Mouse (Mus musculus) hindbrain, embryonic 15.5 days (tissue): ENCODE data around the gene Rag2. TPM values are rescaled to one million over a fixed set of nuclear protein-coding genes. Genes with fewer than 3 reads are reported as not detected.
A peak's percentile ranks its signal among the peaks of the same experiment; 100 is the strongest.

Experiments used
- ATAC-seq: fragments of 200-750 bp; cut with Nextera tagmentation; 2 replicates; pipeline ENCODE4 v1.8.0; 2017; ENCODE audit warnings: low read depth, moderate number of reproducible peaks, moderate TSS enrichment; ENCODE audit not compliant: low FRiP score
- H3K27ac ChIP-seq: fragments of 300-500 bp; sonication (generic); replicated peaks from 2 replicates; pipeline ENCODE4 v1.5.1; 2015; ENCODE audit warnings: mild to moderate bottlenecking, inconsistent platforms
- H3K27me3 ChIP-seq: fragments of 300-500 bp; sonication (generic); 2 replicates; pipeline ENCODE4 v1.6.1; 2015; ENCODE audit warnings: control low read depth, inconsistent platforms
- H3K36me3 ChIP-seq: fragments of 300-500 bp; sonication (generic); 2 replicates; pipeline ENCODE4 v1.6.1; 2015; ENCODE audit warnings: control low read depth, inconsistent platforms
- H3K4me1 ChIP-seq: fragments of 300-500 bp; sonication (generic); replicated peaks from 2 replicates; pipeline ENCODE4 v1.6.1; 2015; ENCODE audit warnings: control low read depth, inconsistent platforms
- H3K4me2 ChIP-seq: fragments of 300-500 bp; sonication (generic); 2 replicates; pipeline ENCODE4 v1.6.1; 2015; ENCODE audit warnings: moderate library complexity, mild to moderate bottlenecking, inconsistent platforms
- H3K4me3 ChIP-seq: fragments of 300-500 bp; sonication (generic); 2 replicates; pipeline ENCODE4 v1.5.1; 2015; ENCODE audit warnings: mild to moderate bottlenecking, inconsistent platforms
- H3K9ac ChIP-seq: fragments of 300-500 bp; sonication (generic); 2 replicates; pipeline ENCODE4 v1.6.1; 2015; ENCODE audit warnings: inconsistent platforms
- H3K9me3 ChIP-seq: fragments of 300-500 bp; sonication (generic); 2 replicates; pipeline ENCODE4 v1.6.1; 2016; ENCODE audit warnings: control low read depth, inconsistent platforms
- WGBS: fragments of 180-500 bp; shearing (Covaris S2); methylation state at CpG from one replicate; pipeline ENCODE4 v1.1.7; 2015; 5-methylcytosine and 5-hydroxymethylcytosine counted together
- polyA plus RNA-seq: library from polyadenylated mRNA; unstranded; fragments of >200 nt; fragmentation: Nextera tagmentation; extraction: Ambion mirVana; gene quantifications from 2 replicates; pipeline ENCODE4 v1.2.1, GENCODE M21; 2015

Gene Rag2
- not detected in 2 replicates for polyA plus RNA-seq

- ATAC-seq: no peak
- Histone ChIP-seq H3K27me3 (no peaks in the 10 kb centered on the region), H3K27ac (no peak within 1 kb of the TSS), H3K4me2 (no peak within 1 kb of the TSS), H3K4me1 (peaks cover 13% of the 10 kb centered on the region), H3K9me3 (no peaks in the 10 kb centered on the region), H3K9ac (no peak within 1 kb of the TSS), H3K4me3 (no peak within 1 kb of the TSS), H3K36me3 (no peaks in the 10 kb centered on the region)
- 64% methylated on average over 4 of the region's 4 CpGs for WGBS
Observed at GRCm38 (mm10) chr2:101624526-101624925, at the start of gene Rag2. TSS of gene Rag2 (plus strand) at chr2:101624718.

- no peak for ATAC-seq
- no peak overlapping the region for H3K27ac ChIP-seq
- H3K27me3 ChIP-seq: no peaks in the 10 kb centered on the region
- H3K4me2 ChIP-seq: no peak overlapping the region
- H3K9ac ChIP-seq: no peak overlapping the region
- WGBS: 88% methylated on average over 4 of the region's 4 CpGs
- H3K4me3 ChIP-seq: no peak overlapping the region
- no peaks in the 10 kb centered on the region for H3K4me1 ChIP-seq
- H3K36me3 ChIP-seq: no peaks in the 10 kb centered on the region
- H3K9me3 ChIP-seq: no peaks in the 10 kb centered on the region
Observed at GRCm38 (mm10) chr2:101577243-101577642, 47.3 kb upstream of the Rag2 start.

GRCm38 (mm10) chr2:101580027-101580426 is 44.5 kb upstream of the Rag2 start:
- 91% methylated on average over 2 of the region's 2 CpGs for WGBS

GRCm38 (mm10) chr2:101580428-101580827 is 44.1 kb upstream of the Rag2 start:
- no peak overlapping the region for H3K9ac ChIP-seq
- no peaks in the 10 kb centered on the region for H3K4me1 ChIP-seq
- ATAC-seq: no peak
- H3K36me3 ChIP-seq: no peaks in the 10 kb centered on the region
- no peak overlapping the region for H3K27ac ChIP-seq
- 44% methylated on average over 1 of the region's 1 CpGs for WGBS
- no peaks in the 10 kb centered on the region for H3K9me3 ChIP-seq
- H3K27me3 ChIP-seq: no peaks in the 10 kb centered on the region
- H3K4me3 ChIP-seq: no peak overlapping the region
- no peak overlapping the region for H3K4me2 ChIP-seq

More at GRCm38 (mm10) chr2:101580027-101580426, 44.5 kb upstream of the Rag2 start:
- H3K4me2 ChIP-seq: no peak overlapping the region
- no peaks in the 10 kb centered on the region for H3K4me1 ChIP-seq
- no peak for ATAC-seq
- no peaks in the 10 kb centered on the region for H3K27me3 ChIP-seq
- H3K27ac ChIP-seq: no peak overlapping the region
- no peaks in the 10 kb centered on the region for H3K9me3 ChIP-seq
- no peak overlapping the region for H3K9ac ChIP-seq
- no peak overlapping the region for H3K4me3 ChIP-seq
- H3K36me3 ChIP-seq: no peaks in the 10 kb centered on the region

- H3K4me3 ChIP-seq: no peak overlapping the region
- H3K27me3 ChIP-seq: no peaks in the 10 kb centered on the region
- H3K36me3 ChIP-seq: no peaks in the 10 kb centered on the region
- no peak overlapping the region for H3K27ac ChIP-seq
- no peak overlapping the region for H3K4me2 ChIP-seq
- WGBS: 86% methylated on average over 3 of the region's 3 CpGs
- no peak overlapping the region for H3K9ac ChIP-seq
- no peak for ATAC-seq
- no peaks in the 10 kb centered on the region for H3K9me3 ChIP-seq
- no peaks in the 10 kb centered on the region for H3K4me1 ChIP-seq
Observed at GRCm38 (mm10) chr2:101580977-101581376, 43.5 kb upstream of the Rag2 start.

- no peak for ATAC-seq
- Histone ChIP-seq H3K4me2 (no peak overlapping the region), H3K27ac (no peak overlapping the region), H3K9me3 (no peaks in the 10 kb centered on the region), H3K36me3 (no peaks in the 10 kb centered on the region), H3K4me1 (no peaks in the 10 kb centered on the region), H3K27me3 (no peaks in the 10 kb centered on the region), H3K9ac (no peak overlapping the region), H3K4me3 (no peak overlapping the region)
- 88% methylated on average over 3 of the region's 3 CpGs for WGBS
Observed at GRCm38 (mm10) chr2:101581418-101581817, 43.1 kb upstream of the Rag2 start.

- H3K9me3 ChIP-seq: no peaks in the 10 kb centered on the region
- H3K36me3 ChIP-seq: no peaks in the 10 kb centered on the region
- H3K9ac ChIP-seq: no peak overlapping the region
- H3K4me1 ChIP-seq: peaks cover 26% of the 10 kb centered on the region
- no peak overlapping the region for H3K27ac ChIP-seq
- WGBS: 51% methylated on average over 8 of the region's 8 CpGs
- H3K27me3 ChIP-seq: no peaks in the 10 kb centered on the region
- ATAC-seq: no peak
- H3K4me3 ChIP-seq: no peak overlapping the region
- H3K4me2 ChIP-seq: no peak overlapping the region
Observed at GRCm38 (mm10) chr2:101591356-101591755, 33.2 kb upstream of the Rag2 start.

GRCm38 (mm10) chr2:101592023-101592841 is 32.3 kb upstream of the Rag2 start:
- Histone ChIP-seq H3K36me3 (no peaks in the 10 kb centered on the region), H3K4me1 (peaks cover 26% of the 10 kb centered on the region), H3K9me3 (no peaks in the 10 kb centered on the region), H3K4me2 (no peak overlapping the region), H3K27me3 (no peaks in the 10 kb centered on the region), H3K4me3 (no peak overlapping the region), H3K27ac (peak overlapping the region; percentile 66), H3K9ac (no peak overlapping the region)
- WGBS: 25% methylated on average over 10 of the region's 10 CpGs
- ATAC-seq: peak; percentile 63

GRCm38 (mm10) chr2:101592886-101593285 is 31.6 kb upstream of the Rag2 start:
- peaks cover 30% of the 10 kb centered on the region for H3K4me1 ChIP-seq
- ATAC-seq: peak; percentile 45
- no peak overlapping the region for H3K9ac ChIP-seq
- no peak overlapping the region for H3K4me3 ChIP-seq
- WGBS: 42% methylated on average over 8 of the region's 8 CpGs
- H3K36me3 ChIP-seq: no peaks in the 10 kb centered on the region
- no peak overlapping the region for H3K4me2 ChIP-seq
- H3K9me3 ChIP-seq: no peaks in the 10 kb centered on the region
- H3K27me3 ChIP-seq: no peaks in the 10 kb centered on the region
- peak overlapping the region; percentile 66; the same call in 1 of the 2 replicates for H3K27ac ChIP-seq

- Histone ChIP-seq H3K27ac (no peak overlapping the region), H3K4me2 (no peak overlapping the region), H3K4me1 (peaks cover 42% of the 10 kb centered on the region), H3K9me3 (no peaks in the 10 kb centered on the region), H3K27me3 (no peaks in the 10 kb centered on the region), H3K36me3 (no peaks in the 10 kb centered on the region), H3K9ac (no peak overlapping the region), H3K4me3 (no peak overlapping the region)
- WGBS: 78% methylated on average over 5 of the region's 5 CpGs
- ATAC-seq: no peak
Observed at GRCm38 (mm10) chr2:101594681-101595080, 29.8 kb upstream of the Rag2 start.

GRCm38 (mm10) chr2:101597186-101597585 is 27.3 kb upstream of the Rag2 start:
- H3K27me3 ChIP-seq: no peaks in the 10 kb centered on the region
- no peak overlapping the region for H3K27ac ChIP-seq
- no peak overlapping the region for H3K4me2 ChIP-seq
- no peak for ATAC-seq
- H3K4me1 ChIP-seq: peaks cover 38% of the 10 kb centered on the region
- no peaks in the 10 kb centered on the region for H3K36me3 ChIP-seq
- no peaks in the 10 kb centered on the region for H3K9me3 ChIP-seq
- H3K4me3 ChIP-seq: no peak overlapping the region
- no peak overlapping the region for H3K9ac ChIP-seq

GRCm38 (mm10) chr2:101598190-101599181 is 26.0 kb upstream of the Rag2 start:
- peak overlapping the region; percentile 4; the same call in 1 of the 2 replicates for H3K9ac ChIP-seq
- H3K4me1 ChIP-seq: peaks cover 25% of the 10 kb centered on the region
- no peak overlapping the region for H3K4me3 ChIP-seq
- no peaks in the 10 kb centered on the region for H3K36me3 ChIP-seq
- 37% methylated on average over 13 of the region's 13 CpGs for WGBS
- H3K27me3 ChIP-seq: no peaks in the 10 kb centered on the region
- peak overlapping the region; percentile 39 for H3K4me2 ChIP-seq
- peak overlapping the region; percentile 67 for H3K27ac ChIP-seq
- peak; percentile 46 for ATAC-seq
- no peaks in the 10 kb centered on the region for H3K9me3 ChIP-seq
